8 mouse cellular contexts compared by ENCODE assay signal in genomic region chr4:116074145-116074675, GRCm38 (mm10). TPM values are rescaled to one million over a fixed set of nuclear protein-coding genes. Genes with fewer than 3 reads are reported as not detected.
DNase-seq lines count a peak whose midpoint lies in the region; ATAC-seq and TF ChIP-seq lines count a peak whose summit lies in the region.

No protein-coding gene starts in this region.

- peak overlapping the region; percentile 45; the same call in 1 of the 2 replicates for H3K27ac ChIP-seq in lung, embryonic 16.5 days (ENCODE audit: low read length)
- peak overlapping the region; percentile 99 for H3K27ac ChIP-seq in heart, embryonic 12.5 days (ENCODE audit: poor library complexity, severe bottlenecking)
- peak overlapping the region; percentile 61 for H3K27ac ChIP-seq in liver, embryonic 14.5 days
- H3K27ac ChIP-seq in stomach, embryonic 16.5 days (ENCODE audit: low read length) = peak overlapping the region; percentile 98

- WGBS in lung, embryonic 16.5 days = 1% methylated on average over 8 of the region's 8 CpGs
- WGBS in heart, embryonic 12.5 days = 1% methylated on average over 8 of the region's 8 CpGs
- WGBS in liver, embryonic 14.5 days (ENCODE audit: insufficient replicate concordance) = under 1% methylated on average over 8 of the region's 8 CpGs
- 0% methylated on average over 8 of the region's 8 CpGs for WGBS in stomach, embryonic 16.5 days

- H3K9ac ChIP-seq in lung, embryonic 16.5 days (ENCODE audit: low read length) = peak overlapping the region; percentile 99
- peak overlapping the region; percentile 100 for H3K9ac ChIP-seq in heart, embryonic 12.5 days
- H3K9ac ChIP-seq in liver, embryonic 14.5 days (replicated peaks) = peak overlapping the region; percentile 98
- H3K9ac ChIP-seq in stomach, embryonic 16.5 days (ENCODE audit: low read length) = peak overlapping the region; percentile 99

- H3K4me1 ChIP-seq in lung, embryonic 16.5 days (replicated peaks; ENCODE audit: control insufficient read depth, insufficient read depth, low read length) = peaks cover 22% of the 10 kb centered on the region
- H3K4me1 ChIP-seq in heart, embryonic 12.5 days (replicated peaks) = peaks cover 37% of the 10 kb centered on the region
- peaks cover 20 to 21% of the 10 kb centered on the region in 2 experiments for H3K4me1 ChIP-seq in liver, embryonic 14.5 days (replicated peaks; ENCODE audit: control insufficient read depth in 2 of 2, insufficient read depth in 2 of 2, low read length in 1 of 2)
- peaks cover 27% of the 10 kb centered on the region for H3K4me1 ChIP-seq in stomach, embryonic 16.5 days (ENCODE audit: control insufficient read depth, insufficient read depth, low read length)

- peak overlapping the region; percentile 100 for H3K4me3 ChIP-seq in lung, embryonic 16.5 days (ENCODE audit: low read length)
- H3K4me3 ChIP-seq in heart, embryonic 12.5 days = peak overlapping the region; percentile 95
- peak overlapping the region; percentile 84 to 96 for H3K4me3 ChIP-seq in liver, embryonic 14.5 days (ENCODE audit: insufficient read depth in 1 of 2, low read depth in 2 of 2, low read length in 2 of 2)
- H3K4me3 ChIP-seq in stomach, embryonic 16.5 days (replicated peaks; ENCODE audit: low read length) = peak overlapping the region; percentile 99

- peaks cover 8% of the 10 kb centered on the region for H3K36me3 ChIP-seq in lung, embryonic 16.5 days (ENCODE audit: control insufficient read depth, insufficient read depth, low read length)
- peaks cover 16% of the 10 kb centered on the region for H3K36me3 ChIP-seq in heart, embryonic 12.5 days
- peaks cover 11% of the 10 kb centered on the region for H3K36me3 ChIP-seq in liver, embryonic 14.5 days (replicated peaks; ENCODE audit: control insufficient read depth, insufficient read depth, low read depth)
- H3K36me3 ChIP-seq in stomach, embryonic 16.5 days (ENCODE audit: control insufficient read depth, insufficient read depth, low read length) = peaks cover 5% of the 10 kb centered on the region; the same call in 1 of the 2 replicates

- H3K27me3 ChIP-seq in lung, embryonic 16.5 days (ENCODE audit: control insufficient read depth, insufficient read depth, low read depth, low read length) = no peaks in the 10 kb centered on the region
- H3K27me3 ChIP-seq in heart, embryonic 12.5 days (replicated peaks) = no peaks in the 10 kb centered on the region
- no peaks in the 10 kb centered on the region for H3K27me3 ChIP-seq in liver, embryonic 14.5 days (ENCODE audit: control insufficient read depth, insufficient read depth, low read length)
- H3K27me3 ChIP-seq in stomach, embryonic 16.5 days (ENCODE audit: control insufficient read depth, insufficient read depth, low read length) = no peaks in the 10 kb centered on the region

- no peak for ATAC-seq in lung, embryonic 16.5 days (ENCODE audit: low read depth)
- no peak for ATAC-seq in heart, embryonic 12.5 days (ENCODE audit: insufficient number of reproducible peaks, low FRiP score)
- no peak for ATAC-seq in liver, embryonic 14.5 days (ENCODE audit: insufficient read depth)
- no peak for ATAC-seq in stomach, embryonic 16.5 days (ENCODE audit: insufficient read depth, low FRiP score)
- no peak; the same call in 1 of the 2 replicates for ATAC-seq in frontal cortex, adult (ENCODE audit: low TSS enrichment)

- peak; percentile 54 for TF ChIP-seq CTCF in liver, embryonic 14.5 days (IDR thresholded peaks at IDR 0.05; ENCODE audit: low read depth)

- no peak for DNase-seq in lung, postnatal 10 days
- DNase-seq in brain, adult 2 months (ENCODE audit: low read depth, low spot score) = peak; percentile 74
- DNase-seq in liver, embryonic 14.5 days (ENCODE audit: low read depth in 3 of 3, low spot score in 3 of 3) = peak in 1 of 3 experiments; percentile 59
- no peak for DNase-seq in left cerebral cortex, postnatal 10 days (ENCODE audit: extremely low spot score in 1 of 2, low spot score in 2 of 2)

- no peak for TF ChIP-seq EP300 in liver, embryonic 14.5 days (IDR thresholded peaks at IDR 0.05; ENCODE audit: low read depth)

- H3K4me2 ChIP-seq in lung, embryonic 16.5 days (ENCODE audit: low read depth, low read length) = peak overlapping the region; percentile 68
- peak overlapping the region; percentile 88 for H3K4me2 ChIP-seq in heart, embryonic 12.5 days
- H3K4me2 ChIP-seq in liver, embryonic 14.5 days (ENCODE audit: low read depth) = peak overlapping the region; percentile 94
- H3K4me2 ChIP-seq in stomach, embryonic 16.5 days (ENCODE audit: low read depth, low read length) = peak overlapping the region; percentile 84

- intact Hi-C loops in left cerebral cortex, postnatal 10 days (cut with DNase I) = no loop called here

- H3K9me3 ChIP-seq in lung, embryonic 16.5 days (ENCODE audit: control insufficient read depth, low read length) = no peaks in the 10 kb centered on the region
- H3K9me3 ChIP-seq in heart, embryonic 12.5 days (replicated peaks) = no peaks in the 10 kb centered on the region
- no peaks in the 10 kb centered on the region for H3K9me3 ChIP-seq in liver, embryonic 14.5 days (ENCODE audit: control insufficient read depth, low read length)
- H3K9me3 ChIP-seq in stomach, embryonic 16.5 days (replicated peaks; ENCODE audit: control insufficient read depth, low read length) = no peaks in the 10 kb centered on the region

RNA-seq across cellular contexts. Expression of gene Uqcrh, which starts 0.7 kb away (rescaled TPM):
- 487 and 499 TPM in 2 replicates for polyA plus RNA-seq in lung, embryonic 16.5 days (2015; fragmentation: Nextera tagmentation; extraction: Ambion mirVana)
- polyA plus RNA-seq in heart, embryonic 12.5 days (2016; fragmentation: Nextera tagmentation; extraction: Ambion mirVana) = 868 and 885 TPM in 2 replicates
- 181 and 298 TPM in 2 replicates for polyA plus RNA-seq in liver, embryonic 14.5 days (2012; rRNA removed)
- polyA plus RNA-seq in liver, embryonic 14.5 days (2014; fragmentation: Nextera tagmentation; extraction: Ambion mirVana) = 426 and 440 TPM in 2 replicates
- 512 and 553 TPM in 2 replicates for polyA plus RNA-seq in stomach, embryonic 16.5 days (2015; fragmentation: Nextera tagmentation; extraction: Ambion mirVana)
- total RNA-seq in left cerebral cortex, postnatal 10 days (2021) = 100 to 1,000 TPM; 411 to 421 TPM

RNA-seq across cellular contexts. Expression of gene Lrrc41, which starts 0.9 kb away (rescaled TPM):
- 68.9 and 70.9 TPM in 2 replicates for polyA plus RNA-seq in lung, embryonic 16.5 days (2015; fragmentation: Nextera tagmentation; extraction: Ambion mirVana)
- polyA plus RNA-seq in heart, embryonic 12.5 days (2016; fragmentation: Nextera tagmentation; extraction: Ambion mirVana) = 60.2 and 63.3 TPM in 2 replicates
- 13.4 and 14.5 TPM in 2 replicates for polyA plus RNA-seq in liver, embryonic 14.5 days (2012; rRNA removed)
- 24.1 and 27.0 TPM in 2 replicates for polyA plus RNA-seq in liver, embryonic 14.5 days (2014; fragmentation: Nextera tagmentation; extraction: Ambion mirVana)
- polyA plus RNA-seq in stomach, embryonic 16.5 days (2015; fragmentation: Nextera tagmentation; extraction: Ambion mirVana) = 65.9 and 67.1 TPM in 2 replicates
- 10 to 100 TPM; 52.3 to 54.0 TPM for total RNA-seq in left cerebral cortex, postnatal 10 days (2021)

RNA-seq across cellular contexts. Expression of gene Nsun4, which starts 20.5 kb away (rescaled TPM):
- 25.9 and 28.2 TPM in 2 replicates for polyA plus RNA-seq in lung, embryonic 16.5 days (2015; fragmentation: Nextera tagmentation; extraction: Ambion mirVana)
- 24.9 and 28.8 TPM in 2 replicates for polyA plus RNA-seq in heart, embryonic 12.5 days (2016; fragmentation: Nextera tagmentation; extraction: Ambion mirVana)
- 3.7 and 4.4 TPM in 2 replicates for polyA plus RNA-seq in liver, embryonic 14.5 days (2012; rRNA removed)
- 7.0 and 8.6 TPM in 2 replicates for polyA plus RNA-seq in liver, embryonic 14.5 days (2014; fragmentation: Nextera tagmentation; extraction: Ambion mirVana)
- 18.5 and 18.8 TPM in 2 replicates for polyA plus RNA-seq in stomach, embryonic 16.5 days (2015; fragmentation: Nextera tagmentation; extraction: Ambion mirVana)
- 1 to 10 TPM; 6.8 to 7.3 TPM for total RNA-seq in left cerebral cortex, postnatal 10 days (2021)

RNA-seq across cellular contexts. Expression of gene Rad54l, which starts 49.3 kb away (rescaled TPM):
- polyA plus RNA-seq in lung, embryonic 16.5 days (2015; fragmentation: Nextera tagmentation; extraction: Ambion mirVana) = 30.5 and 31.3 TPM in 2 replicates
- 25.1 and 25.9 TPM in 2 replicates for polyA plus RNA-seq in heart, embryonic 12.5 days (2016; fragmentation: Nextera tagmentation; extraction: Ambion mirVana)
- 12.6 and 15.6 TPM in 2 replicates for polyA plus RNA-seq in liver, embryonic 14.5 days (2012; rRNA removed)
- 24.4 and 26.0 TPM in 2 replicates for polyA plus RNA-seq in liver, embryonic 14.5 days (2014; fragmentation: Nextera tagmentation; extraction: Ambion mirVana)
- 20.9 and 24.1 TPM in 2 replicates for polyA plus RNA-seq in stomach, embryonic 16.5 days (2015; fragmentation: Nextera tagmentation; extraction: Ambion mirVana)
- 1 to 10 TPM; 1.1 to 1.3 TPM for total RNA-seq in left cerebral cortex, postnatal 10 days (2021)

RNA-seq across cellular contexts. Expression of gene Pomgnt1, which starts 49.4 kb away (rescaled TPM):
- polyA plus RNA-seq in lung, embryonic 16.5 days (2015; fragmentation: Nextera tagmentation; extraction: Ambion mirVana) = 56.2 and 59.1 TPM in 2 replicates
- 71.5 and 74.8 TPM in 2 replicates for polyA plus RNA-seq in heart, embryonic 12.5 days (2016; fragmentation: Nextera tagmentation; extraction: Ambion mirVana)
- polyA plus RNA-seq in liver, embryonic 14.5 days (2012; rRNA removed) = 7.5 and 8.8 TPM in 2 replicates
- 10.3 and 10.7 TPM in 2 replicates for polyA plus RNA-seq in liver, embryonic 14.5 days (2014; fragmentation: Nextera tagmentation; extraction: Ambion mirVana)
- 49.4 and 50.0 TPM in 2 replicates for polyA plus RNA-seq in stomach, embryonic 16.5 days (2015; fragmentation: Nextera tagmentation; extraction: Ambion mirVana)
- total RNA-seq in left cerebral cortex, postnatal 10 days (2021) = 10 to 100 TPM; 79.3 to 82.9 TPM

Comparison
In these comparisons a context has a peak if more than half of its experiments do, and no peak if none do; other contexts are left out.
1. H3K27ac ChIP-seq: peak in every context shown above with its lines; median percentile 99 in heart, embryonic 12.5 days; 98 in stomach, embryonic 16.5 days; 61 in liver, embryonic 14.5 days; 45 in lung, embryonic 16.5 days.